Mouse (Mus musculus) bone marrow, adult 2 months (tissue): ENCODE measurements around the gene Tdrd9. TPM values are rescaled to one million over a fixed set of nuclear protein-coding genes. Genes with fewer than 3 reads are reported as not detected.

ENCODE experiments used
- H3K27ac ChIP-seq: fragments of 200-500 bp; 2 replicates; pipeline ENCODE4 v1.5.1; 2012; ENCODE audit warnings: low read depth, mild to moderate bottlenecking, control low read depth, inconsistent platforms, low read length; ENCODE audit not compliant: control insufficient read depth, poor library complexity, insufficient read depth
- H3K4me1 ChIP-seq: fragments of 200-500 bp; 2 replicates; pipeline ENCODE4 v1.6.1; 2011; ENCODE audit warnings: low read length; ENCODE audit not compliant: control insufficient read depth, insufficient read depth
- H3K4me3 ChIP-seq: fragments of 200-500 bp; replicated peaks from 2 replicates; pipeline ENCODE3; 2011; ENCODE audit warnings: mild to moderate bottlenecking, low read depth, low read length, control low read depth; ENCODE audit not compliant: control insufficient read depth
- CTCF ChIP-seq: fragments of 200-500 bp; IDR thresholded peaks from 2 replicates; pipeline ENCODE4 v1.5.1; 2011; ENCODE audit warnings: low read length, control low read depth; ENCODE audit not compliant: control insufficient read depth, insufficient read depth
- POLR2A ChIP-seq: fragments of 200-500 bp; IDR thresholded peaks from 2 replicates; pipeline ENCODE4 v1.6.1; 2011; ENCODE audit warnings: low read depth, mild to moderate bottlenecking, control low read depth, low read length, borderline replicate concordance; ENCODE audit not compliant: control insufficient read depth
- WGBS: fragments of 180-500 bp; shearing (Covaris S2); methylation state at CpG from one replicate; pipeline ENCODE4 v1.1.7; 2018; 5-methylcytosine and 5-hydroxymethylcytosine counted together
- polyA plus RNA-seq: library from polyadenylated mRNA; stranded (reverse); fragments of >200 nt; gene quantifications from 2 replicates; pipeline ENCODE4 v1.2.4, GENCODE M21; 2011; ENCODE audit warnings: low replicate concordance; ENCODE audit not compliant: missing spikeins, insufficient read depth, insufficient read length

Gene Tdrd9
- polyA plus RNA-seq, 1 experiment, result not detected

- WGBS, result 76% methylated on average over 12 of the region's 12 CpGs
- H3K4me1 ChIP-seq, result no peaks in the 10 kb centered on the region
- TF ChIP-seq POLR2A, result no peak
- no peak overlapping the region for H3K4me3 ChIP-seq
- no peak overlapping the region for H3K27ac ChIP-seq
Observed at GRCm38 (mm10) chr12:112012511-112013270, 41.3 kb downstream of the Tdrd9 start.

GRCm38 (mm10) chr12:112013271-112013801 is 42.0 kb downstream of the Tdrd9 start:
- no peak overlapping the region for H3K27ac ChIP-seq
- no peak overlapping the region for H3K4me3 ChIP-seq
- TF ChIP-seq POLR2A (no peak), CTCF (no peak)
- no peaks in the 10 kb centered on the region for H3K4me1 ChIP-seq
- 80% methylated on average over 14 of the region's 14 CpGs for WGBS

- no peak overlapping the region for H3K27ac ChIP-seq
Observed at GRCm38 (mm10) chr12:112016346-112016745, 45.0 kb downstream of the Tdrd9 start.

GRCm38 (mm10) chr12:112023306-112023705 is 51.9 kb downstream of the Tdrd9 start:
- Histone ChIP-seq H3K27ac (no peak overlapping the region), H3K4me1 (no peaks in the 10 kb centered on the region), H3K4me3 (no peak overlapping the region)
- TF ChIP-seq CTCF (no peak), POLR2A (no peak)
- 66% methylated on average over 2 of the region's 2 CpGs for WGBS

More at GRCm38 (mm10) chr12:112016346-112016745, 45.0 kb downstream of the Tdrd9 start:
- H3K4me3 ChIP-seq, result no peak overlapping the region
- 79% methylated on average over 4 of the region's 4 CpGs for WGBS
- no peaks in the 10 kb centered on the region for H3K4me1 ChIP-seq
- TF ChIP-seq CTCF, result no peak
- TF ChIP-seq POLR2A, result no peak

- 83% methylated on average over 17 of the region's 17 CpGs for WGBS
- Histone ChIP-seq H3K27ac (no peak overlapping the region), H3K4me1 (no peaks in the 10 kb centered on the region), H3K4me3 (no peak overlapping the region)
- no peak for TF ChIP-seq POLR2A
- TF ChIP-seq CTCF, result no peak
Observed at GRCm38 (mm10) chr12:112024581-112025310, 53.4 kb downstream of the Tdrd9 start.

- H3K27ac ChIP-seq, result no peak overlapping the region
- WGBS, result 84% methylated on average over 13 of the region's 13 CpGs
- TF ChIP-seq POLR2A (no peak), CTCF (no peak)
- no peak overlapping the region for H3K4me3 ChIP-seq
- H3K4me1 ChIP-seq, result no peaks in the 10 kb centered on the region
Observed at GRCm38 (mm10) chr12:112025457-112025856, 54.1 kb downstream of the Tdrd9 start.

- H3K4me1 ChIP-seq, result no peaks in the 10 kb centered on the region
- TF ChIP-seq POLR2A (no peak), CTCF (no peak)
- WGBS, result 77% methylated on average over 14 of the region's 14 CpGs
- H3K4me3 ChIP-seq, result no peak overlapping the region
- H3K27ac ChIP-seq, result no peak overlapping the region
Observed at GRCm38 (mm10) chr12:112025907-112026645, 54.7 kb downstream of the Tdrd9 start.

GRCm38 (mm10) chr12:112027408-112027807 is 56.0 kb downstream of the Tdrd9 start:
- Histone ChIP-seq H3K27ac (no peak overlapping the region), H3K4me3 (no peak overlapping the region), H3K4me1 (no peaks in the 10 kb centered on the region)
- TF ChIP-seq CTCF, result no peak
- no peak for TF ChIP-seq POLR2A
- WGBS, result 76% methylated on average over 4 of the region's 4 CpGs
